Mouse (Mus musculus) mouse embryonic stem cell (cell line): ENCODE measurements around the gene Gm20388.
"Not testable (repeated sequence)": the region's sequence is repeated elsewhere in the genome, so short reads cannot be mapped to it uniquely, and the experiment has no call there.

Source experiments
- in situ Hi-C, 2 experiments: fragments of 300-500 bp; cut with MboI; formaldehyde crosslinking; loops; 1 replicate in 1 of 2; 3 replicates in 1 of 2; pipeline ENCODE4 v1.14.3; 2019 to 2020; ENCODE audit warnings: low sequenced_read_pairs in 2 of 2, low pct_unique_long_range_greater_than_20kb in 1 of 2, mixed read lengths in 1 of 2; ENCODE audit not compliant: unreplicated experiment in 1 of 2

Gene Gm20388

GRCm38 (mm10) chr8:122322792-122323191 is 2412.2 kb downstream of the Gm20388 start:
- in situ Hi-C loops = no loop called here

DNA sequence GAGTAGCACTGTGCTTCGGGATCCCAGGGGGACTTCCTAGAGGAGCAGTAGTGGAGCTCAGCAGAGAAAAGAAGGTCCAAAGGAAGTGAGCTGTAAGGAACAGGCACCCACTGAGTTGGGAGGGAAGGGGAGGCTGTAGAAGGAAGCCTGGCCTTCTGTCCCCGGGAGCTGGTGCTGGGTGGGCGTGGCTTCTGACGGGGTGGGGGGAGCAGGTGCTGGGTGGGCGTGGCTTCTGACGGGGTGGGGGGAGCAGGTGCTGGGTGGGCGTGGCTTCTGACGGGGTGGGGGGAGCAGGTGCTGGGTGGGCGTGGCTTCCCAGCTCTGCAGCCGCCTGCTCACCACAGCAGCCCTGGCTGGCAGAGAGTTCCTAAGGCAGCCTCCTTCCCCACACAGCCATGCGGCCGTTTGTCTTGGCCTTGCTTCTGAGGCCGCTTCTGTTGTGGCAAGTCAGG is 2413.3 kb downstream of the Gm20388 start:
- in situ Hi-C loops = not testable (repeated sequence)

DNA sequence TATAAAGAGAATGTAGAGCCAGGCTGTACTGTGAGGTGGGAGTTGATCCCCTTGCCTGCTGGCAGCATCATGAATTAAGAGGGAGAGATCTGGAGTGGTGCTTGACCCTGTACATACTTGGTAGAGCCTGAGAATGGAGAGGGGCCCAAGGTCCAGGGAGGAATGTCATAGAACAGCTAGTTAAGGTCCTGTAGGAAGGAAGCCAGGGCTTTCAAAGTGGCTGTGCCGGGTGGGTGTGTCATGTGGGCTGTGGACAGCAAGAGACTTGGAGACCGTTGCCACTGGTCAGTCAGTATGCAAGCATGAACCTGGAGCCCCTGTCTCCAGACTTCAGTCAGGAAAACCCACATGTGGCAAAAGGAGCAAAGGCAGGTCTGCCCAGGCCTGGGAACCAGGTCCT is 2414.6 kb downstream of the Gm20388 start:
- in situ Hi-C loops = no loop called here

GRCm38 (mm10) chr8:122326114-122326542 is 2415.5 kb downstream of the Gm20388 start:
- in situ Hi-C loops = no loop called here

GRCm38 (mm10) chr8:122329072-122329471 is 2418.4 kb downstream of the Gm20388 start:
- in situ Hi-C loops = no loop called here

DNA sequence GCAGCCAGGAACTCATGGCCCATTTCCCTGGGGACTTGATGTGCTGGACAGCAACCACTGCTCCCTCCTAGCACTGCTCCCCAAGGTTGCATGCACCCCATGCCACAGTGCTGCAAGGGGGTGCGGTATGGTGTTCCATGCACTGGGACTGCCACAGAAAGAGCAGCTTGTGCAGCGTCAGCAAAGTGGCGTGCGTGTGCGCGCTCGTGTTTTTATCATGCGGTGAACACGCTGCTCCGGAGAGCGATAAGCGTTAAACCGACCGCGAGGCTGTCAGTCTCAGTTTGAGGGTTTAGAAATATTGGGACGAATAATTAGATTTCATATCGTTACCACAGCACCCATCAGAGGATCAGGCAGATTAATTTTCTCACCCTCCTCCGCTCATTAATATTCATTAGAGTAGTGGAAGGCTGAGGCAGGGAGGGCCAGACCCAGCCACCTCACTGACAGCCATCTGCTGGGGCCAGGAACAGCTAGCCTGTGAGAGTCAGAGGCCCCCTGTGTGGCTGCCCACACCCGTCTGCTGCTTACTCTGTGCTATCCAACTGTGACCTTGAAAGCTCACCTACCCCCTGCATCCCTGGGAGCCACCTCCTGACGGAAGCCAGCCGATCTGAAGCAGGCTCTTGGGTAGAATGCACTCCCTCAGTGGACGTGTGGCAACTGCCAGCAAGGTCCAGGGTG is 2419.1 kb downstream of the Gm20388 start:
- in situ Hi-C loops = loop anchor here in 1 of 2 experiments (5.0 kb wide), 1 partner anchor 52 kb away; no protein-coding TSS in a partner anchor

DNA sequence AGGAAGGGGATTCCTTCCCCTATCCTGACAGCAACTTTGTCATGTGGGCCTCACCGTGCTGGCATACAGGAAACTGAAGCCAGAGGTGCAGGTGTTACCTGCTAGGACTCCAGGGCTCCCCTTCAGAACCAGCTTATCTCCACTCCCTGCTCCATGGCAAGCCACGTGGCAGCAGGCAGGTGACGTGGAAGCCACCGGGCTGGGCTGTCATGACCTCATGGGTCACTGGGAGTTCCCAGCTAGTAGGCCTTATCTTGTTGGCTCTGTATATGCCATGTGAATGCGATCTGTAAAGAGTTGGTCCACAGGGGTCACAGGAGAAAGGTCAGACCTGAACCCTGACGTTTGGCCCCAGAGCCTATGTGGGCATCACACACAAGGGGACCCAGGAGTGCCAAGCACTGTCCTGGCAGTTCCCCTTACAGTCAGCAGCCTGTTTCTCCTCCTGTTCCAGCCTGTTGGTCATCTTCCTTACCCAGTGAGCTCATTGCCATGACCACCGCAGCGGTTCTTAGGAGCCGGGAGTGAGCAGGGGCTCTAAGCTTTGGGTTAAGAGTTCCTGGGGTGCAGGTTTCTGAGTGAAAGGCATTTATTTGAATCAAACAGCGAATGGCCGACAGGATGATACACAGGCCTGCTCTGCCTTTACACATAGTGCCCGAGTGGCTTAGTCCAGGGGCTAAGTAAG is 2419.9 kb downstream of the Gm20388 start:
- in situ Hi-C loops = loop anchor here in 1 of 2 experiments (5.0 kb wide), 1 partner anchor 53 kb away; no protein-coding TSS in a partner anchor

- in situ Hi-C loops = loop anchor here in 1 of 2 experiments (5.0 kb wide), 1 partner anchor 54 kb away; no protein-coding TSS in a partner anchor
Observed at GRCm38 (mm10) chr8:122331134-122331523, 2420.5 kb downstream of the Gm20388 start.

DNA sequence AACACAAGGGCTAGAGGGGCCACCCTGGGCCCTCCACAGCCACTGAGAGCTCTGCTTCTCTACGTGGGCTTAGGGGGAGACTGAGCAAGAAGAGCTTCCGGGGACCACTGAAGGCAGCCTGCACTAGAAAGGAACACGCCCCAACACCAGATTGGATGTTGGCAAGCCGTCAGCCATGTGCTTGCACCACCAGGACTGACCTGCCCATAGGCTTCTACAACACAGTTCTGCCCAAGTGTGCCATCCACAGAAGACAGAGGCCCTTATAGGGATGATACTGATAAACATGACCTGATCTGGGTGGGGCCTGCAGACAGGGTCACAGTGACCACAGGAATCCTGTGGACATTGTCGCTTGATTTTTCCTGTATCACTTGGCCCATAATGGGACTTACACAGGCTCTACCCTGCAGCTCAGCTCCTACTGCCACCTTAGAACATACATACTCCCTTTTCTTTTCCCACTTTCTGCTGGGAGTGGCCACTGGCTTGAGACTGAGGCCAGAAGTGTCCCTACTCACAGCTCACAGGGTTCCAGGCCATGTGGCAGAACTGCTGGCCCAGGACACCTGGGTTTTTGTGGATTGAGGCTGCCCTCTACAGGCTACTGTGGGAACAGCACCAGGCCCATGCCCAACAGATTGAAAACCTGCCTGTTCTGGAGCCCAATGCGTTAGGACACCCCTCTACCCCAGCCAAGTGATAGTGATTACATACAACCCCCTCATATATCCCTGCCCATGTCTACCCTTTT is 2422.3 kb downstream of the Gm20388 start:
- in situ Hi-C loops = loop anchor here in 1 of 2 experiments (5.0 kb wide), 1 partner anchor 56 kb away; no protein-coding TSS in a partner anchor

- in situ Hi-C loops = loop anchor here in 1 of 2 experiments (5.0 kb wide), 1 partner anchor 56 kb away; no protein-coding TSS in a partner anchor
Observed at GRCm38 (mm10) chr8:122333531-122333930, 2422.9 kb downstream of the Gm20388 start.

GRCm38 (mm10) chr8:122334791-122335490 is 2424.3 kb downstream of the Gm20388 start:
- in situ Hi-C loops = loop anchor here in 1 of 2 experiments (5.0 kb wide), 1 partner anchor 58 kb away; no protein-coding TSS in a partner anchor

DNA sequence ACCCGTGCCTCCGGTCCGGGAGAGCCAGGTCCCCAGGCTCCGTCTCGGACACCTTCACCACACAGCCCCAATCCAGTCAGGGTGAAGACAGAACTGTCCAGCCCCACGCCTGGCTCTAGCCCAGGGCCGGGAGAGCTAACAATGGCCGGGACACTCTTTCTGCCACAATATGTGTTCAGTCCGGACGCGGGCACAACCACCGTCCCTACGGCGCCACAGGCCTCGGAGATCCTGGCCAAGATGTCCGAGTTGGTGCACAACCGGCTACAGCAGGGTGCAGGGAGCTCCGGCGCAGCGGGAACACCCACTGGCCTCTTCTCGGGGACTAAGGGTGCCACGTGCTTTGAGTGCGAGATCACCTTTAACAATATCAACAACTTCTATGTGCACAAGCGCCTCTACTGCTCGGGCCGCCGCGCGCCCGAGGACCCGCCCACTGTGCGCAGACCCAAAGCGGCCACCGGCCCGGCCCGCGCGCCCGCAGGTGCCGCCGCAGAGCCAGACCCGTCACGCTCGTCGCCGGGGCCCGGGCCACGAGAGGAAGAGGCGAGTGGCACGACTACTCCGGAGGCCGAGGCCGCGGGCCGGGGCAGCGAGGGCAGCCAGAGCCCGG is 2425.1 kb downstream of the Gm20388 start:
- in situ Hi-C loops = no loop called here

DNA sequence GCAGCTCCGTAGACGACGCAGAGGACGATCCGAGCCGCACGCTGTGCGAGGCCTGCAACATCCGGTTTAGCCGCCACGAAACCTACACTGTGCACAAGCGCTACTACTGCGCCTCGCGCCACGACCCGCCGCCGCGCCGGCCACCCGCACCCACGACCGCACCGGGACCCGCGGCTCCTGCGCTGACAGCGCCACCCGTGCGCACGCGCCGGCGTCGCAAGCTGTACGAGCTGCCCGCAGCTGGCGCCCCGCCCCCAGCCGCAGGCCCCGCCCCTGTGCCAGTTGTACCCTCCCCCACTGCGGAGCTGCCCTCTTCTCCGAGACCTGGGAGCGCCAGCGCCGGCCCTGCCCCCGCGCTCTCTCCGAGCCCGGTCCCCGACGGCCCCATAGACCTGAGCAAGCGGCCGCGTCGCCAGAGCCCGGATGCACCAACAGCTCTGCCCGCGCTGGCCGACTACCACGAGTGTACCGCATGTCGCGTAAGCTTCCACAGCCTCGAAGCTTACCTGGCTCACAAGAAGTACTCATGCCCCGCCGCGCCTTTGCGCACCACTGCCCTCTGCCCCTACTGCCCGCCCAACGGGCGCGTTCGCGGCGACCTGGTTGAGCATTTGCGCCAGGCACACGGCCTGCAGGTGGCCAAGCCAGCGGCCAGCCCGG is 2425.7 kb downstream of the Gm20388 start:
- in situ Hi-C loops = no loop called here

DNA sequence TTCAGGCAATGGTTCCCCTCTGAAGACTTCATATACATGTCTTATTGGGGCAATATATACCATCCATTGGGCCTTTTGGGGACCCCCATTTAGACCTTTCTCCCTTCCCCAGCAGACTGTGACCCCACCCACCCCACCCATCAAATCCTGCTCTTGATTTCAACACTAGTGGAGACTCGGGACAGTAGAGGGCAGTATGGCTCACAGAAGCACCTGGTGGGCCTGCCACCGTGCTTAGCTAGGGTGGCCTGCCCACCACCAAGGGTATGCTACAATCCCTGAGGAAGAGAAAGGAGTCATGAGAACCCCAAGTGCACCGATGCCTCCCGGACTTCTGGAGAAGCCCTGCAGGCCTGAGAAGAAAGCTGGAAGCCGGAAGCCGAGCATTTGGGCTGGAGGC is 2428.2 kb downstream of the Gm20388 start:
- in situ Hi-C loops = no loop called here

- in situ Hi-C loops = no loop called here
Observed at GRCm38 (mm10) chr8:122340761-122341160, 2430.1 kb downstream of the Gm20388 start.

DNA sequence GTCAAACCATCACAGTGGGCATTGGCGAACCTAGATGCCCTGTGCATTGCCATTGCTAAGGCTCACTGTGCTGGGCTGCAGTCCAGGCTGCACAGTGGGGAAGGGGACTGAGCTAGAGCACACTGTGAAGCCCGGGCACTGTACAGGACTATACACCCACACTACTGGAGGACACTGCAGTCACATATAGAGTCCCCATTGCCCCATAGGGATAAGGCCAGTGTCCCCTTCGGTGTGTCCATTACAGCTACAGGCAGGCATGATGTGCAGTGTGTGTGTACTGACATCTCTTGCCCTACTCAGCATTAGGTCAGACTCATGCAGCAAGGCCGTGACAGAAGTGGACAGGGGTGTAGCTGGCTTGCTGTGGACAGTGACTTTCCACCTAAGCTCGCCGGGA is 2431.1 kb downstream of the Gm20388 start:
- in situ Hi-C loops = no loop called here

DNA sequence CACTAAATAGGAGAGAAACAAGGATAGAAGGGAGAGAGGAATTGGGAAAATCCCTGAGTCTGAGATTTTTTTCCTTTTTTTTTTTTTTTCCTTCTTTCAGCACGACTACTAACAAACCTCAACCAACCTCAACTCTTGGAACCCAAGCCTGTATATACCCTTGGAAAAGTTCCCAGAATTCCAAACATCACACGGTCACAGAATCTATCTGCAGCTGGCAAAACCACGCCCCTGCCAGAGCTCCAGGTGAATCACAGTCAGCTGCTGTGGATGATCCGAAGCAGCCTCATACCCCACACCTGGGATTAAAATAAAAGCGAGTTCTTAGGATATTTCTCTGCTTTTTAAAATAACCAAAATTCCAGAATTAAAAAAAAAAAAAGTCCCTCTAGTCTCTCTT is 2431.7 kb downstream of the Gm20388 start:
- in situ Hi-C loops = no loop called here
